Mouse (Mus musculus) spleen, adult 2 months (tissue): ENCODE measurements at regions not wholly inside any gene's neighbourhood (a gene's known extent, or its start where the extent isn't known, plus 50 kb on each side); places are given as distances from the start of the nearest gene placed in this dataset.
A peak's percentile ranks its signal among the peaks of the same experiment; 100 is the strongest.

Experiments
- DNase-seq, 2 experiments: peaks; one replicate each; pipeline versions ENCODE4 v3.0.0 to v3.0.0-alpha.2; 2012 to 2021; ENCODE audit warnings: low spot score in 2 of 2, low read depth in 1 of 2
- H3K27ac ChIP-seq: fragments of 200-500 bp; 2 replicates; pipeline ENCODE4 v1.5.1; 2012; ENCODE audit warnings: low read length, inconsistent platforms; ENCODE audit not compliant: insufficient read depth
- H3K27me3 ChIP-seq: fragments of 200-500 bp; 2 replicates; pipeline ENCODE4 v1.6.1; 2012; ENCODE audit warnings: mild to moderate bottlenecking, moderate library complexity, low read length, inconsistent platforms; ENCODE audit not compliant: control insufficient read depth, insufficient read depth
- H3K36me3 ChIP-seq: fragments of 200-500 bp; 2 replicates; pipeline ENCODE4 v1.6.1; 2012; ENCODE audit warnings: mild to moderate bottlenecking, low read length, inconsistent platforms; ENCODE audit not compliant: control insufficient read depth, insufficient read depth
- H3K4me1 ChIP-seq: fragments of 200-500 bp; 2 replicates; pipeline ENCODE4 v1.6.1; 2011; ENCODE audit warnings: inconsistent platforms; ENCODE audit not compliant: control insufficient read depth, insufficient read depth, insufficient read length
- H3K4me3 ChIP-seq: fragments of 200-500 bp; 2 replicates; pipeline ENCODE4 v1.5.1; 2011; ENCODE audit warnings: mild to moderate bottlenecking, inconsistent platforms; ENCODE audit not compliant: insufficient read depth, insufficient read length; ENCODE audit errors: extremely low read depth
- CTCF ChIP-seq: fragments of 200-500 bp; IDR thresholded peaks from 2 replicates; pipeline ENCODE4 v1.5.1; 2011; ENCODE audit warnings: mild to moderate bottlenecking, inconsistent platforms; ENCODE audit not compliant: insufficient read depth, insufficient read length, insufficient replicate concordance; ENCODE audit errors: extremely low read depth
- POLR2A ChIP-seq: fragments of 200-500 bp; IDR thresholded peaks from 2 replicates; pipeline ENCODE4 v1.6.1; 2011; ENCODE audit warnings: low read depth, low read length, inconsistent platforms
- WGBS: fragments of 180-500 bp; shearing (Covaris S2); methylation state at CpG from one replicate; pipeline ENCODE4 v1.1.7; 2018; 5-methylcytosine and 5-hydroxymethylcytosine counted together

- no peak overlapping the region for H3K4me3 ChIP-seq
- DNase-seq = no peak
- H3K27ac ChIP-seq = no peak overlapping the region
- no peaks in the 10 kb centered on the region for H3K27me3 ChIP-seq
- TF ChIP-seq CTCF (no peak), POLR2A (no peak)
- WGBS = 36% methylated on average over 2 of the region's 2 CpGs
- no peaks in the 10 kb centered on the region for H3K4me1 ChIP-seq
- H3K36me3 ChIP-seq = no peaks in the 10 kb centered on the region
Measured at GRCm38 (mm10) chr1:13496386-13496785, 2082.5 kb downstream of the A830018L16Rik start.

GRCm38 (mm10) chr1:13500456-13500855 is 2086.6 kb downstream of the A830018L16Rik start:
- TF ChIP-seq POLR2A (no peak), CTCF (peak; percentile 46; the same call in 1 of the 2 replicates)
- H3K27ac ChIP-seq = no peak overlapping the region
- no peak overlapping the region for H3K4me3 ChIP-seq
- no peaks in the 10 kb centered on the region for H3K4me1 ChIP-seq
- 26% methylated on average over 5 of the region's 5 CpGs for WGBS
- DNase-seq = peak in 1 of 2 experiments; percentile 54
- no peaks in the 10 kb centered on the region for H3K27me3 ChIP-seq
- no peaks in the 10 kb centered on the region for H3K36me3 ChIP-seq

GRCm38 (mm10) chr1:13501938-13502337 is 2088.0 kb downstream of the A830018L16Rik start:
- no peaks in the 10 kb centered on the region for H3K27me3 ChIP-seq
- H3K36me3 ChIP-seq = no peaks in the 10 kb centered on the region
- H3K4me1 ChIP-seq = no peaks in the 10 kb centered on the region
- TF ChIP-seq CTCF = no peak
- no peak for TF ChIP-seq POLR2A
- DNase-seq = no peak
- H3K4me3 ChIP-seq = no peak overlapping the region
- WGBS = 85% methylated on average over 4 of the region's 4 CpGs
- H3K27ac ChIP-seq = no peak overlapping the region

DNA sequence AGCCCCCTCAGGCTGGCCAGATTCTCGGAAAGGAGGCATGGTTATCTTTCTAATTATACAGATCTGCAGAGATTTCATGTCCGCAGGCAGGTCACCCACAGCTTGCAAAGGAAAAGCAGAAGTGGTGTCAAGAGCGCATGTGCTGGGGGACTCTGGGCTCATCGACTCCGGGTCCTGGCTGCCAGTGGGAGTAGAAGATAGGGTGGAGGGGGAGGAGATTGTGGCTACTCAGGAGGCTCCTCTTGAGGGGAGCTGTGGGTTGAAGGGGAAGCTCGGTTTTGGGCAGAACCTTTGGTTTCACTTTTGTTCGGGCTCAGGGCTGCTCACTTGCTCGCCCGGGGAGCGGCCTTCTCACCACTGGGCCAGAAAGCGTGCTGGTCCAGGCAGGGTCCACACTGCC is 2099.9 kb downstream of the A830018L16Rik start:
- H3K27ac ChIP-seq = peak overlapping the region; percentile 42; the same call in 1 of the 2 replicates
- H3K4me3 ChIP-seq = peak overlapping the region; percentile 57; the same call in 1 of the 2 replicates
- no peaks in the 10 kb centered on the region for H3K36me3 ChIP-seq
- DNase-seq = peak; percentile 6 to 45
- H3K4me1 ChIP-seq = peaks cover 2% of the 10 kb centered on the region; the same call in 1 of the 2 replicates
- no peak for TF ChIP-seq POLR2A
- no peaks in the 10 kb centered on the region for H3K27me3 ChIP-seq
- WGBS = 13% methylated on average over 11 of the region's 11 CpGs
